Mouse (Mus musculus) megakaryocyte, embryonic 14.5 days (primary cell): Measurements from ENCODE around the gene Mrpl54. TPM values are rescaled to one million over a fixed set of nuclear protein-coding genes. Genes with fewer than 3 reads are reported as not detected.

Source experiments
- H3K27me3 ChIP-seq: replicated peaks from 2 replicates; pipeline ENCODE3; 2012; ENCODE audit warnings: inconsistent platforms
- H3K36me3 ChIP-seq: replicated peaks from 2 replicates; pipeline ENCODE3; 2012; ENCODE audit warnings: low read length, inconsistent platforms, mixed read lengths
- H3K4me1 ChIP-seq: 2 replicates; pipeline ENCODE4 v1.6.1; 2012; ENCODE audit warnings: inconsistent platforms
- H3K4me3 ChIP-seq: replicated peaks from 2 replicates; pipeline ENCODE3; 2012; ENCODE audit warnings: moderate library complexity, mild to moderate bottlenecking, inconsistent platforms
- H3K9me3 ChIP-seq: 2 replicates; pipeline ENCODE4 v1.6.1; 2012; ENCODE audit warnings: inconsistent platforms
- FLI1 ChIP-seq: IDR thresholded peaks from 2 replicates; pipeline ENCODE4 v1.6.1; 2012; ENCODE audit warnings: low read length, inconsistent platforms, mixed read lengths
- GATA1 ChIP-seq: IDR thresholded peaks from 3 replicates; pipeline ENCODE4 v1.6.1; 2012; ENCODE audit warnings: mixed read lengths, low read length, inconsistent platforms, borderline replicate concordance
- polyA plus RNA-seq: library from polyadenylated mRNA; stranded (reverse); fragments of >175 nt; gene quantifications from 2 replicates; pipeline ENCODE4 v1.2.3, GENCODE M21; 2012; ENCODE audit warnings: low replicate concordance; ENCODE audit not compliant: insufficient read depth

Mrpl54 gene
- polyA plus RNA-seq, 1 experiment = 769 TPM

DNA sequence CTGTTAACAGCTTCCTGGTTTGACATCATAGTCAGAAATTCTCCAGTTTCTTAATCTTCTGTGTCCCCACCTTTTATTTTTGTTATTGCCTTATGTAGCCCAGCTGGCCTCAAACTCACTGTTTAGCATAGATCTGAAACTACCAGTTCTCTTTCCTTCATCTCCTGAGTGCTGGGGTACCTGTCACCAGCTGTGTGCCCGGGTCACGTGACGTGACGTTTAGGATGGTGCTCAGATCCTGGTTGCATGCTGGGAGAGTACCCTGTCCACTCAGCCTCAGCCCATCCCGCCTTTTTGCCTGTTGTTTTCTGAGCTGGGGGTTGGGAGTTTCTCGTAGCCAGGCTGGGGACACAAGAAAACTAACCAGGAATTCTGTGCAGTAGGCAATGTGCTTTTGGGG is 30.5 kb upstream of the Mrpl54 start:
- peaks cover 93% of the 10 kb centered on the region for H3K4me1 ChIP-seq
- peaks cover 64% of the 10 kb centered on the region for H3K36me3 ChIP-seq
- no peak for TF ChIP-seq GATA1
- TF ChIP-seq FLI1 = no peak
- H3K9me3 ChIP-seq = no peaks in the 10 kb centered on the region
- H3K4me3 ChIP-seq = peak overlapping the region; percentile 90
- no peaks in the 10 kb centered on the region for H3K27me3 ChIP-seq

DNA sequence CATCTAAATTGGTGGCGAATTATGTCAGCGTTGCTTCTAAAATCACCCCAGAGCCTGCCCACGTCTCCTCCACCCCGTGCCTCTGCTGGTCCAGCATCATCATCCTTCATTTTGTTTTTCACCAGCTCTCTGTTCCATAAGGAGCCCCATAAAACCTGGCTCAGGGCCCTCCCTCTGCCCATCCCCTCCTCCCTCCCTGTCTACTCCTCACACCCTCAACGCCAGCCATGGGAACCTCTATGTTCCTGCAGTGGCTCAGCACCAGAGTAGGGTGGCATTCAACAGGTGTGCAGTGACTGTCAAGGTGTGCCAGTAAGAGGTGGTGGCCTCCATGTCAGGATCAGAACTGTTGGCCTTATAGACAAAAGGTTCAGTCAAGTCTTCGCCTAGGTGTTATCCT is 28.5 kb upstream of the Mrpl54 start:
- H3K36me3 ChIP-seq = peaks cover 44% of the 10 kb centered on the region
- no peaks in the 10 kb centered on the region for H3K27me3 ChIP-seq
- TF ChIP-seq GATA1 = no peak
- no peak for TF ChIP-seq FLI1
- H3K9me3 ChIP-seq = no peaks in the 10 kb centered on the region
- H3K4me1 ChIP-seq = peaks cover 85% of the 10 kb centered on the region
- peak overlapping the region; percentile 99 for H3K4me3 ChIP-seq

DNA sequence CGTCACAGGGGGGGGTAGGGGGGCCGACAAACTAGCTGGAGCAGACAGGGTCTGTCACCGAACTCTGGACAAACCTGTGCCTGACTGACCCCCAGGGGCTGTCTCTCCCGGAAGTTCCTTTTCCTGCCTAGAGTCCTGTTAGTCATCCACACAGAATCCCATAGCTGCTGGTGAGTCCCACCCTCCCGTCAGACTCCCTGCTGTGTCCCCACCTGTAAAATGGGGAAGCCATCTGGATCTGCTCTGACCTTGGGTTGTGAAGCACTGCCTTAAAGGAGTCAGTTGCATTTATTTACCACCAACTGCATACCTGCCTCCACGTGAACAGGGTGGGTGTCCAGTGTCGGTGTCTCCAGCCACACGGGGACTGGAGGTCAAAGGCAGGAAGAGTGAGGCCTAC is 27.7 kb upstream of the Mrpl54 start:
- Histone ChIP-seq H3K27me3 (no peaks in the 10 kb centered on the region), H3K9me3 (no peaks in the 10 kb centered on the region), H3K36me3 (peaks cover 37% of the 10 kb centered on the region), H3K4me1 (peaks cover 81% of the 10 kb centered on the region), H3K4me3 (peak overlapping the region; percentile 99)
- TF ChIP-seq GATA1 = no peak
- TF ChIP-seq FLI1 = no peak

DNA sequence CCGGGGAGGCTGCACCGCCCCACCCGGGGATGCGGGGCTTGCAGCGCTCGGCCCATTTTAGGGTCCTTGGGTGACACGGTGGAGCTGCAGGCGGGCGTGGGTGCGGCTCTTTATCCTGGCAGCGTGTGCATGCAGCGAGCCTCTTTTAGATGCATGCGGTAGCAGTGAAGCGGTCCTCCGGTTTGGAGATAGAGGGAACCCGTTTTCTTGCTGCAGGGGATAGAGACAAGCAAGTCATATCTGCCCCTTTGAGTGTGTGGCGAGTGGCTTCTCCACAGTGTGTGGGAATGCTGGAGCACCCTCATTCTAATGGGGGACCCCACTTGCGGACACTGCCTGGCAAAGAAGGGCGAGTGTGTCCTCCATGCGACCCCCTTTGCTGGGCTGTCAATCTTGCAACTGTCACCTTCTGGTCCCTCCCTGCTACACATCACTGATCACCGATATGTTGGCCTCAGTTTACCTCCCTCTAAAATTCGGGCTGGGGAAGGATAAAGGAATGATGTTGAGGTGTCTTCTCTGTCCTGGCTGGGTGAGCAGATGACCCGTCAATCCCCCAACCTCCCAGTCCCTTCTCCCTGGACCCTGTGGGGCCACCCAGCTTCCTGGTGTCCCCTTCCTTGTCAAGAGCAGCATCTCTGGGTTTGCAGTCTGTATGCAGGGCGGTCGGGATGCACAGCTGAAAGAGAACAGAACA is 26.7 kb upstream of the Mrpl54 start:
- peak overlapping the region; percentile 99 for H3K4me3 ChIP-seq
- peaks cover 81% of the 10 kb centered on the region for H3K4me1 ChIP-seq
- peaks cover 28% of the 10 kb centered on the region for H3K36me3 ChIP-seq
- TF ChIP-seq FLI1 = no peak
- TF ChIP-seq GATA1 = no peak
- H3K9me3 ChIP-seq = no peaks in the 10 kb centered on the region
- no peaks in the 10 kb centered on the region for H3K27me3 ChIP-seq

DNA sequence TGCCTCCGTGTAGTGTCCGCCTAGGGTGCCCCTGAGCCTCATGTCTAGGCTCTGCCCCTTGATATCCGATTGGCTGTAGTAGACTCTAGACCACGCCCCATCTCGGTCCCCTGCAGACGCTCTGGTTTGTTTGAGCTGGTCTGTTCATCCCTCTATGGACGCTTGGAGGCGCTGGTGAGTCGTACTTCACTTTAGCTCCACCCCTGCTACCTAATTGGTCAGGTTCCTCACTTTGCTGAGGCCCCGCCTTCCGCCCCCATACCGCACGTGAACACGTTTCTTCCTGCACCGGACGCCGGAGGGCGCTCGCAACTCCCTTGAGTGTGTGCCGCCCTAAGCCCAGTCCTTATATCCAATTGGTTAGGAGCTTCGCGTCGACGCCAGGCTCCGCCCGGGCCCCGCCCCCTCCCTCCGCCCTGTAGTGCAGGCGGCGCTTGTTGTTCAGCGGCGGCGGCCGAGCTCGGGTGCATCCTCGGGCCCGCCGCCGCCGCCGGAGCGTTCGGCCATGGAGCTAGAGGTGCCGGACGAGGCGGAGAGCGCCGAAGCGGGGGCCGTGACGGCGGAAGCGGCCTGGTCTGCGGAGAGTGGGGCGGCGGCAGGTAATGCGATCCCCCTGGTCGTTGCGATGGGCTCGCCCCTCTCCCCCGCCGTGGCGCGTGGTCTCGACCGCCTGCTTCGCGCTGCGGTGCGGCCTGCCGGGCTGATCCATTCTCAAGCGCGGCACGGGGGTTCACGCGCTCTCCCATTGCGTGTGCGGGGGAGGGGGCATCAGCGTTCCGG is 26.0 kb upstream of the Mrpl54 start, which contains the start of gene Pip5k1c:
Gene Pip5k1c, plus strand, starts transcription at position 410 of the 780 bp plus-strand sequence.
- H3K4me1 ChIP-seq = peaks cover 81% of the 10 kb centered on the region
- TF ChIP-seq FLI1 (no peak), GATA1 (no peak)

DNA sequence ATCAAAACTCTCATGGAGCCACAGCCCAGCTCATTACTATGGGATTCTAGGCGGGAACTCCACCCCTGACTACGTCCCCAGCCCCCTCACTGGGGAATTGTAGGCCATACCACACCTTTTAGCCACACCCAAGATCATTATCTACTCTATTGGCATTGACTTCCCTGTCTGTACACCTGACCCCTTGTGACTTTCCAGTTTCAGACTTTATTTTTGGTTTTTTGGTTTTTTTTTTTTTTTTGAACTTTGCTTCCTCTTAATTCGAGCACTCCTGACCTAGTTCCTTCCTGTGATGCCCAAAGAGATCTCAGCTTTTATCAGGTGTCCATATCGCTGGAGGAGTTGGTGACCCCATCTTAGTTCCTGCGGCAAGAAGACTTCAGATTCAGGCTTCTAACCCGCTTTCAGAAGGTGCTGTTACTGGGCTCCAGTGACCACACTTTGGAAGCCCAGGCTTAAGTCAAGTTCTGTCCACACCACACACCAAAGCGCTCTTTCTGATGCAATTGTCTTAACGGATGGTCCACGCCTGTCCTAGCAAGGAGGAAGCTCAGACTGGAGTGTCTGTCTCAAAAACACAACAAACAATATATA is 24.9 kb upstream of the Mrpl54 start, which contains the start of gene Tjp3:
Gene Tjp3, minus strand, starts transcription at position 71 of the 594 bp plus-strand sequence.
- H3K36me3 ChIP-seq = peaks cover 22% of the 10 kb centered on the region
- H3K27me3 ChIP-seq = no peaks in the 10 kb centered on the region
- peak within 1 kb of the TSS; percentile 84 for H3K4me3 ChIP-seq
- TF ChIP-seq GATA1 (no peak), FLI1 (no peak)
- no peaks in the 10 kb centered on the region for H3K9me3 ChIP-seq
- peaks cover 81% of the 10 kb centered on the region for H3K4me1 ChIP-seq

More for the DNA sequence above, 26.0 kb upstream of the Mrpl54 start, which contains the start of gene Pip5k1c:
- peak within 1 kb of the TSS; percentile 99 for H3K4me3 ChIP-seq
- H3K27me3 ChIP-seq = no peaks in the 10 kb centered on the region
- H3K36me3 ChIP-seq = peaks cover 25% of the 10 kb centered on the region
- H3K9me3 ChIP-seq = no peaks in the 10 kb centered on the region

DNA sequence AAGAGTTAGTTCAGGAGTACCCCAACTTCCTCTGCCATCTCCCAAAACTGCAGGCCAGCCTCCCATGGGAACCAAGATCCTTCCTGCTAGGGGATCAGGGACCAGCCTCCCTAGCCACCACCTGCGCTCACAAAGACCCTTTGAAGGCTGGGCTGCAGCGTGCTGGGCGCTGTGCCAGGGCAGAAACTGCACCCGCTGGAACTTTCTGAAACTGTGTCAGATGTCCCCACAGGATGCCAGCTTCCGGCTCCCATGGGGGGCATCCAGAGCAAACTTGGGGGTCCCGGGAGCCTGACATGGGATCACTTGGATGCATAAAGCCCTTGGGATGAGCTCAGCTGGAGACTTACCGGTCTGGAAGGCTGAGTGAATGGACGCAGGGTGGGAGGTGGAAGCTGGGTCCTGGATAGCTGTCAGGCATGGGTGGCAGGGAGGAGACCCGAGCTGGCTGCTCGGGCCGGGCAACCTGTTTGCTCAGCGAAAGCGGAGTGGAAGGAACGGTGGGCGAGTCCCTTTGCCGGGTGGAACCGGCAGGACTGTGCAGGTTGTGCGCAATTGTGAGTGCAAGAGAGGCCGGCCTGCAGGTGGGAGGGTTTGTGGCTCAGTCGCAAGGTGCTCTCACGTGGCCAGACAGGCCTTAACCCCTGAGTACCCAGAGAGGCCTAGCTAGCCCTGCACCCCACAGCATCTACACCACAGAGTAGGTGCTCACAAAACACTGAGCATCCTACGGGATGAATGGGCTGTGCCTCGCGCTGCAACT is 24.1 kb upstream of the Mrpl54 start:
- peaks cover 81% of the 10 kb centered on the region for H3K4me1 ChIP-seq
- H3K9me3 ChIP-seq = no peaks in the 10 kb centered on the region
- H3K4me3 ChIP-seq = no peak overlapping the region
- H3K36me3 ChIP-seq = peaks cover 14% of the 10 kb centered on the region
- H3K27me3 ChIP-seq = no peaks in the 10 kb centered on the region
- TF ChIP-seq FLI1 (no peak), GATA1 (no peak)

DNA sequence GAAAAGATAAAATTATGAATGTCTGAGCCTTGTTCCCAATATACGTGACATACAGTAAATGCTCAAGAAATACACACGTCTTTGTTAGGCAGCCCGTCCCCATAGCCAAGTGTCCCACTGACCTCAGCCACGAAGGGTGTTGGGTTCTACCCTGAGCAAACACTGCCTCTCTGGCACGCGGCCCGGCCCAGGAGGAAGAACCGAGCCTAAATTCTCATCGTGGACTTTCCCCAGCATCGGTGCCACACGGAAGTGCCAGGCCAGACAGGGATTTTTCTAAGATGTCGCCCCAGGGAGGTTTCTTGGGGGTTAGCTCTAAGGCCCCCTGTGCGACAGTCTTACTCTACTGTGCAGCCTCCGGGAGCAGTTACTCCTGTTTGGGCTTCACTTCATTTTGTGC is 23.1 kb upstream of the Mrpl54 start:
- Histone ChIP-seq H3K4me3 (no peak overlapping the region), H3K36me3 (peaks cover 5% of the 10 kb centered on the region), H3K4me1 (peaks cover 80% of the 10 kb centered on the region), H3K27me3 (peaks cover 3% of the 10 kb centered on the region), H3K9me3 (no peaks in the 10 kb centered on the region)
- no peak for TF ChIP-seq FLI1
- no peak for TF ChIP-seq GATA1

DNA sequence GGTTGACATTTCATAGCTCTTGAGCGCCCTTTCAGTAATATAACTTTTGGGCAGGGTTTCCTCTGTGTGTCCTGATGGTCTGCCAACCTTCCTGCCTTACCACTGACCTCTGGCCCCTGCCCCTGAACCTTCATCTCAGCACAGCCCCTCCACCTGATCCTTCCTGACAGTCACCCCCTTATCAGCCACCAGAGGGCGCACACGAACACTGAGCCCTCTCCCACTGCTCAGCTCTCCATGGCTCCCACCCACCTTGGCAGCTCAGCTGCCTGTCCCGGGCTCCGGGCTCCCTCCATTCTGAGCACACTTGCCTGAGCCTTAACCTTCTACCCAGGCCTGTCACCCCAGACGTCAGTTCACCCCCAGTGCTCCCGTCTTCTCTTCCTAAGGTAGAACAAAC is 22.5 kb upstream of the Mrpl54 start:
- peaks cover 7% of the 10 kb centered on the region for H3K27me3 ChIP-seq
- H3K36me3 ChIP-seq = peaks cover under 1% of the 10 kb centered on the region
- H3K9me3 ChIP-seq = no peaks in the 10 kb centered on the region
- H3K4me3 ChIP-seq = no peak overlapping the region
- TF ChIP-seq FLI1 (no peak), GATA1 (no peak)
- peaks cover 80% of the 10 kb centered on the region for H3K4me1 ChIP-seq
